Mouse (Mus musculus) forebrain, embryonic 12.5 days (tissue): ENCODE data around the gene Gm10553. TPM values are rescaled to one million over a fixed set of nuclear protein-coding genes. Genes with fewer than 3 reads are reported as not detected.
"Not testable (repeated sequence)": the region's sequence is repeated elsewhere in the genome, so short reads cannot be mapped to it uniquely, and the experiment has no call there.

Experiments used
- ATAC-seq: fragments of 200-750 bp; cut with Nextera tagmentation; 2 replicates; pipeline ENCODE4 v1.8.0; 2017; ENCODE audit warnings: moderate TSS enrichment; ENCODE audit not compliant: low FRiP score
- H3K27ac ChIP-seq: fragments of 300-500 bp; sonication (generic); 2 replicates; pipeline ENCODE4 v1.5.1; 2016; ENCODE audit warnings: mild to moderate bottlenecking
- H3K27me3 ChIP-seq: fragments of 300-500 bp; sonication (generic); 2 replicates; pipeline ENCODE4 v1.6.1; 2016; ENCODE audit warnings: mild to moderate bottlenecking
- H3K36me3 ChIP-seq: fragments of 300-500 bp; sonication (generic); replicated peaks from 2 replicates; pipeline ENCODE4 v1.6.1; 2016; ENCODE audit warnings: mild to moderate bottlenecking
- H3K4me1 ChIP-seq: fragments of 300-500 bp; sonication (generic); 2 replicates; pipeline ENCODE4 v1.6.1; 2016
- H3K4me2 ChIP-seq: fragments of 300-500 bp; sonication (generic); 2 replicates; pipeline ENCODE4 v1.6.1; 2016; ENCODE audit warnings: mild to moderate bottlenecking, moderate library complexity
- H3K4me3 ChIP-seq: fragments of 300-500 bp; sonication (generic); replicated peaks from 2 replicates; pipeline ENCODE4 v1.5.1; 2016; ENCODE audit warnings: mild to moderate bottlenecking
- H3K9ac ChIP-seq: fragments of 300-500 bp; sonication (generic); 2 replicates; pipeline ENCODE4 v1.6.1; 2016; ENCODE audit warnings: mild to moderate bottlenecking
- H3K9me3 ChIP-seq: fragments of 300-500 bp; sonication (generic); 2 replicates; pipeline ENCODE4 v1.6.1; 2016
- WGBS: fragments of 180-500 bp; shearing (Covaris S2); methylation state at CpG from one replicate; pipeline ENCODE4 v1.1.7; 2016; 5-methylcytosine and 5-hydroxymethylcytosine counted together
- polyA plus RNA-seq: library from polyadenylated mRNA; unstranded; fragments of >200 nt; fragmentation: Nextera tagmentation; extraction: Ambion mirVana; gene quantifications from 2 replicates; pipeline ENCODE4 v1.2.1, GENCODE M21; 2016

Gene Gm10553
- polyA plus RNA-seq, result not detected in 2 replicates

DNA sequence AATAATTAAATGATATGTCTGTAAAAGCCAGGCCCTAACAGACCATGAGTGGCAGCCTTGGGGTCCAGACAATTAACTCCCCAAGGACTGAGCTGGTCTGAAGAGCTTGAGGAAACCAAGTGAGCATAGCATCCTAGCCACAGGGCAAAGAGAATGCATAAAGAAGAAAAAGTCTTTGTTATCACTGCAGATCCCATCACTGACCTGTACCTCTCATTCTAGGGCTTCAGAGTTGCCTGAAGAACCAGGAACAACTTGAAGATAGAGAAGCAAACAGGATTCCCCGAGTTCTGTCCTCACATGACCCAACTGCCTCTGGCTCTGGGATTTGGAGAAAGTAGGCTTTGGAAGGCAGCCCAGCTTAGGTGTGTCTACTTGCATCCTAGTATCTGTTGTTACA lies at the start of gene Gm10553:
Gene Gm10553 (plus strand): TSS at position 301 of the 400 bp plus-strand sequence.
- H3K9me3 ChIP-seq, H3K36me3 ChIP-seq, ATAC-seq, H3K27me3 ChIP-seq, H3K4me2 ChIP-seq, H3K4me3 ChIP-seq, H3K4me1 ChIP-seq, H3K9ac ChIP-seq, H3K27ac ChIP-seq: not testable (repeated sequence)
- WGBS, result 65% methylated on average over 1 of the region's 1 CpGs

GRCm38 (mm10) chr1:85071690-85072089 lies 28.3 kb upstream of the Gm10553 start:
- not testable (repeated sequence) for H3K4me1 ChIP-seq, H3K9ac ChIP-seq, H3K27me3 ChIP-seq, ATAC-seq, H3K27ac ChIP-seq, H3K9me3 ChIP-seq, H3K4me3 ChIP-seq, H3K36me3 ChIP-seq, H3K4me2 ChIP-seq
- WGBS, result 66% methylated on average over 3 of the region's 3 CpGs

- not testable (repeated sequence) for H3K4me3 ChIP-seq, ATAC-seq, H3K4me1 ChIP-seq, H3K27me3 ChIP-seq, H3K36me3 ChIP-seq, H3K9me3 ChIP-seq, H3K9ac ChIP-seq, H3K27ac ChIP-seq, H3K4me2 ChIP-seq
- 66% methylated on average over 3 of the region's 3 CpGs for WGBS
Measured at GRCm38 (mm10) chr1:85073099-85073498, 26.9 kb upstream of the Gm10553 start.

- H3K4me3 ChIP-seq, H3K36me3 ChIP-seq, H3K9ac ChIP-seq, H3K27ac ChIP-seq, H3K27me3 ChIP-seq, H3K4me1 ChIP-seq, H3K4me2 ChIP-seq, ATAC-seq, H3K9me3 ChIP-seq: not testable (repeated sequence)
- 65% methylated on average over 3 of the region's 3 CpGs for WGBS
Measured at GRCm38 (mm10) chr1:85084803-85085202, 15.2 kb upstream of the Gm10553 start.

- not testable (repeated sequence) for H3K27me3 ChIP-seq, H3K4me1 ChIP-seq, H3K4me3 ChIP-seq, ATAC-seq, H3K9ac ChIP-seq, H3K27ac ChIP-seq, H3K4me2 ChIP-seq, H3K36me3 ChIP-seq, H3K9me3 ChIP-seq
- 60% methylated on average over 1 of the region's 1 CpGs for WGBS
Measured at GRCm38 (mm10) chr1:85086211-85086610, 13.8 kb upstream of the Gm10553 start.

- H3K4me1 ChIP-seq, H3K27me3 ChIP-seq, H3K36me3 ChIP-seq, H3K9me3 ChIP-seq, H3K27ac ChIP-seq, ATAC-seq, H3K4me2 ChIP-seq, H3K4me3 ChIP-seq, H3K9ac ChIP-seq: not testable (repeated sequence)
- 48% methylated on average over 1 of the region's 3 CpGs for WGBS
Measured at GRCm38 (mm10) chr1:85092169-85092568, 7.8 kb upstream of the Gm10553 start.

DNA sequence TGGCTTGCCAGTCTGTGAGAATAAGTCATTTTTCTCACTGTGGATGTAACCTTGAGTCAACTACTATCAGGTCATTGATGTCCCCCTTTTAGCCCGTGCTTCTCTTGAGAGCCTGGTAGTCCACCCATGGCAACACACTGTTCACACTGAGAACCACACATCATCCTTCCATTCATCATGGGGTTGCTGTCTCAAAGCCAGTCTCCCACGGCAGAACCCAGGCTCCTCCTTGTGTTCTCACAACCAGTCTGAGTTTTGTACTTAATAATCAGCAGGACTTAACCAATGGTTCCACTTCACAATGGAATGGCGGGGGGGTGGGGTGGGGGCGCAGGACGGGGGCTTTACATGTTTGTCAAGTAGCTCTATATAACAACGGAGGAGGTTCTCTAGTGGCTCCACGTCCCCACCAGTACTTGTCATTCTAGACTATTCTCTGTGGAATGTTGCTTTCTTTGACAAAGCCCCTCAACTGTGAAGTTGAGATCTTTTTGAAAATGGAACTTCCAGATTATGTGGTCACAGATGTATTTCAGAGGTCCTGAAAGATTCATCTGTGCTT lies 6.9 kb upstream of the Gm10553 start:
- WGBS, result 81% methylated on average over 6 of the region's 7 CpGs
- H3K9ac ChIP-seq, ATAC-seq, H3K4me1 ChIP-seq, H3K4me2 ChIP-seq, H3K36me3 ChIP-seq, H3K27me3 ChIP-seq, H3K27ac ChIP-seq, H3K9me3 ChIP-seq, H3K4me3 ChIP-seq: not testable (repeated sequence)

- not testable (repeated sequence) for H3K36me3 ChIP-seq, H3K9me3 ChIP-seq, H3K27me3 ChIP-seq, H3K4me1 ChIP-seq, H3K27ac ChIP-seq, H3K4me2 ChIP-seq, ATAC-seq, H3K4me3 ChIP-seq, H3K9ac ChIP-seq
- WGBS, result 74% methylated on average over 7 of the region's 7 CpGs
Measured at GRCm38 (mm10) chr1:85099081-85099480, 883 bp upstream of the Gm10553 start.

- not testable (repeated sequence) for H3K4me3 ChIP-seq, ATAC-seq, H3K9ac ChIP-seq, H3K36me3 ChIP-seq, H3K9me3 ChIP-seq, H3K27ac ChIP-seq, H3K4me2 ChIP-seq, H3K27me3 ChIP-seq, H3K4me1 ChIP-seq
- WGBS, result 85% methylated on average over 4 of the region's 4 CpGs
Measured at GRCm38 (mm10) chr1:85101754-85102153, 1.8 kb downstream of the Gm10553 start.

- WGBS, result 82% methylated on average over 4 of the region's 4 CpGs
- not testable (repeated sequence) for H3K9ac ChIP-seq, H3K4me3 ChIP-seq, H3K27ac ChIP-seq, H3K4me2 ChIP-seq, H3K36me3 ChIP-seq, H3K27me3 ChIP-seq, ATAC-seq, H3K9me3 ChIP-seq, H3K4me1 ChIP-seq
Measured at GRCm38 (mm10) chr1:85105336-85105735, 5.4 kb downstream of the Gm10553 start.

DNA sequence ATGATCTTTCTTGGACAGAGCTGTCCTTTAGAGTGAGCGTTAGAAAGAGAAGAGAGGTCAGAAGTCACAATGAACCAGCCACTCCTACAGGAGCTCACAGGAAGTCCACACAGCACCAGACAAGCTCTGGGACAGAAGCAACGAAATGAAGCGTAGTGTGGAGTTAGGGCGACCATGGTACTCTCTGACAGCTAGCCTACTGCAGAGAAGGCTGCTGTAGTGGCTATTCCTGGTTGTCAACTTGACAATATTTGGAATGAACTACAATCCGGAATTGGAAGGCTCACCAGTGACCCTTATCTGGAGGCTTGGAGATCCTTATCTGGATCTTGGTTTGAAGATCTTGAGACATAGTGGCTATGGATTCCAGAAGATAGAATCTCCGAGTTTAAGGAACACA lies 6.0 kb downstream of the Gm10553 start:
- ATAC-seq, result not testable (repeated sequence)
- 74% methylated on average over 5 of the region's 6 CpGs for WGBS

DNA sequence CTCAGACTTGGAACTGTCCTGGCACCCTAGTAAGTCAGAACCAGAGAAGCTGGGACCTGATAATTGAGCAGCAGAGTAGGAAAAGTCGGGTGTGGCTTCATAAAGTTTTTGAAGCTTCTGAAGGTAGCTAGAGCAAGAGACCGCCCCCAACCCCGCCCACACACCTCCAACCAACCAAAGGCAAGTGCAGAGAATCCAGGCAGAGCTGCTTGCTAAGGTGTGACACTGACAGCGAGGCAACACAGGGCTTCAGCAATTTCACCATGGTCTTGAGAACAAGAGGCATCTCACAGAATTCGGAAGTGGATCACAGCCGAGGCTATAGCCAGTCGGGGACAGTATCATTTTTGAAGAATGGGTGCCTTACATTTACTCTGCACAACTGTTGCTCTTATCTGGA lies 9.8 kb downstream of the Gm10553 start, which contains the start of gene A530032D15Rik:
Gene A530032D15Rik (minus strand): TSS at position 101 of the 400 bp plus-strand sequence.
- not testable (repeated sequence) for H3K27ac ChIP-seq, H3K9ac ChIP-seq, H3K9me3 ChIP-seq, ATAC-seq, H3K27me3 ChIP-seq, H3K4me3 ChIP-seq, H3K4me1 ChIP-seq, H3K4me2 ChIP-seq, H3K36me3 ChIP-seq
- WGBS, result 100% methylated on average over 1 of the region's 7 CpGs

More for the DNA sequence above, 6.0 kb downstream of the Gm10553 start:
- H3K4me1 ChIP-seq, H3K4me2 ChIP-seq, H3K36me3 ChIP-seq, H3K27me3 ChIP-seq, H3K27ac ChIP-seq, H3K9ac ChIP-seq, H3K9me3 ChIP-seq, H3K4me3 ChIP-seq: not testable (repeated sequence)

- not testable (repeated sequence) for H3K27me3 ChIP-seq, H3K9ac ChIP-seq, H3K4me3 ChIP-seq, H3K9me3 ChIP-seq, H3K36me3 ChIP-seq, H3K4me1 ChIP-seq, H3K27ac ChIP-seq, H3K4me2 ChIP-seq, ATAC-seq
- 73% methylated on average over 3 of the region's 3 CpGs for WGBS
Measured at GRCm38 (mm10) chr1:85110876-85111275, 10.9 kb downstream of the Gm10553 start.
